Mouse (Mus musculus) thymus, adult 18-20 months (tissue): Measurements from ENCODE around the gene Gm45233.
"Not testable (repeated sequence)": the region's sequence is repeated elsewhere in the genome, so short reads cannot be mapped to it uniquely, and the experiment has no call there.

Experiments used
- DNase-seq, 2 experiments: peaks; one replicate each; pipeline ENCODE4 v3.0.0; 2022; ENCODE audit warnings: mixed read lengths in 2 of 2

Gene Gm45233

DNA sequence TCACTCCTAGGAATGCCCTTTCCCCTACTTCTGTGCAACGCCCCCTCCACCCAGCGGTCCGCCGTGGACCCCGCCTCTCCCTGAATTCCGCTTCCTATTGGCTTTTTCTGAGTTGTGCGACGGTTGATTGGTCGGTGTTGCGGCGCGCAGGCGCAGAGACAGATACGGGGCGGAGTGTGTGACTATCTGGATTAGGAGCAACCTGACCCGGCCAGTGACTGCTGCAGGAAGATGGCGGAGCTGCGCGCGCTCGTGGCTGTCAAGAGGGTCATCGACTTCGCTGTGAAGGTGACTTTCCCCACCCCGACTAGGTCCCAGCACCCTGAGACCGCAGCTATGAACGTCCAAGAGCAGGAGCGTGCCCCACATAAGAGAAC is at the start of gene Gm45233, which contains the start of gene Etfb:
Gene Gm45233, plus strand, starts transcription at position 212 of the 377 bp plus-strand sequence.
Gene Etfb, plus strand, starts transcription at position 167 of the 377 bp plus-strand sequence.
- peak; percentile 88 to 92 for DNase-seq

- no peak for DNase-seq
These were observed 44.4 kb upstream of the Gm45233 start for GRCm38 (mm10) chr7:43399501-43399900.

DNA sequence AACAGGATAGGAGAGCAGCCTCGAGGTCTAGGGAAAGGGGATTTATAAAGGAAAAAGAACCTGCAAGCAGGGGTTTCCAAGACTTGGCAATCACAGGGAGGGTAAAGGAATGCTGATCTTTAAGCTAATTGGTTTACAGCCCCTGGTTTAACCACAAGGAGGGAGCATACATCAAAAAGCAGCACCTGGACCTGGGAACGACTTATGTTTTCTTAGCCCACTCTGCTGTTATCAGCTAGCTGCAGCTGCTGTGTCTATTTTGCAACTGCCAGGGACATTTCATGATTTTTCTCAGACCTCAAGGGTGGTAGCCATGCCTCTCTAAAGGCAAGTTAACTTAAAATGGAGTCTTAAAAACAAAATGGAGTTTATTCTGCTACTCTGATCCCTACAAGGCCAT is 41.2 kb upstream of the Gm45233 start:
- no peak for DNase-seq

GRCm38 (mm10) chr7:43407573-43407972 is 36.4 kb upstream of the Gm45233 start:
- DNase-seq: no peak

- DNase-seq: no peak
These were observed 35.8 kb upstream of the Gm45233 start, which contains the start of gene Siglecg for GRCm38 (mm10) chr7:43408131-43408553. Gene Siglecg, plus strand, starts transcription at chr7:43408204.

DNA sequence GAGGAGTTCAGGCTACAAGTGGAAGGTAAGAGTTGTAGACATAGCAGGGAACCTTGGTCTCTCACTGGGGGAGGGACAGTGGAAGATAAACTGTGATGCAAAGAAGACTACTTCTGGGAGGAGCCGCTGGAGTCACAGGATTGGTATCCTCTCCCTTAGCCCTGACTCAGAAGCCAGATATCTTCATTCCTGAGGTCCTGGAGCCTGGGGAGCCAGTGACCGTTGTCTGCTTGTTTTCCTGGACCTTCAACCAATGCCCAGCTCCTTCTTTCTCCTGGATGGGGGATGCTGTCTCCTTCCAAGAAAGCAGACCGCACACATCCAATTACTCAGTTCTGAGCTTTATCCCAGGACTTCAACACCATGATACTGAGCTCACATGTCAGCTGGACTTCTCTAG is 34.8 kb upstream of the Gm45233 start:
- no peak for DNase-seq

- DNase-seq: not testable (repeated sequence)
These were observed 32.2 kb upstream of the Gm45233 start for GRCm38 (mm10) chr7:43411724-43412123.

- DNase-seq: no peak
These were observed 26.6 kb upstream of the Gm45233 start for GRCm38 (mm10) chr7:43417298-43417697.

GRCm38 (mm10) chr7:43422995-43423617 is 20.8 kb upstream of the Gm45233 start:
- peak; percentile 45 to 49 for DNase-seq

GRCm38 (mm10) chr7:43423991-43424625 is 19.8 kb upstream of the Gm45233 start:
- DNase-seq: no peak

- DNase-seq: no peak
These were observed 16.5 kb upstream of the Gm45233 start, which contains the start of gene Lim2 for GRCm38 (mm10) chr7:43427406-43427805. Gene Lim2, plus strand, starts transcription at chr7:43427670.

- no peak for DNase-seq
These were observed 14.4 kb upstream of the Gm45233 start for GRCm38 (mm10) chr7:43429500-43429899.

DNA sequence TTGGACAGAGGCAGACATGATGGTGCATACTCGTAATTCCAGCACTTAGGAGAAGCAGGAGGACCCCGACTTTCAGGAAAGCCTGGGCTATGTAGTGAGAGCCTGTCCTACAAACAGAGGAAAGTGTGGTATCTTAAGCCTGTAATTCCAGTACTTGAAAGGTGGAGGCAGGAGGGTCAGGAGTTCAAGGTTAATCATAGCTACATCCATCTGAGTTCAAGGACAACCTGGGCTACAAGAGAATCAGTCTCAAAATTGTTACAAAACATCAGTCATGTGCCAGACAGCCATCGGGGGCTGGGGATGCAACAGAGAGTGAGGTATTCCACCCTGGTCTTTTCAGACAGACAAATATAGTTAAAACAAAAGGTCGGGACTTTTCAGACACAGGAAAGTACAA is 11.0 kb upstream of the Gm45233 start:
- DNase-seq: no peak

- no peak for DNase-seq
These were observed 9.3 kb upstream of the Gm45233 start for GRCm38 (mm10) chr7:43434676-43435075.

DNA sequence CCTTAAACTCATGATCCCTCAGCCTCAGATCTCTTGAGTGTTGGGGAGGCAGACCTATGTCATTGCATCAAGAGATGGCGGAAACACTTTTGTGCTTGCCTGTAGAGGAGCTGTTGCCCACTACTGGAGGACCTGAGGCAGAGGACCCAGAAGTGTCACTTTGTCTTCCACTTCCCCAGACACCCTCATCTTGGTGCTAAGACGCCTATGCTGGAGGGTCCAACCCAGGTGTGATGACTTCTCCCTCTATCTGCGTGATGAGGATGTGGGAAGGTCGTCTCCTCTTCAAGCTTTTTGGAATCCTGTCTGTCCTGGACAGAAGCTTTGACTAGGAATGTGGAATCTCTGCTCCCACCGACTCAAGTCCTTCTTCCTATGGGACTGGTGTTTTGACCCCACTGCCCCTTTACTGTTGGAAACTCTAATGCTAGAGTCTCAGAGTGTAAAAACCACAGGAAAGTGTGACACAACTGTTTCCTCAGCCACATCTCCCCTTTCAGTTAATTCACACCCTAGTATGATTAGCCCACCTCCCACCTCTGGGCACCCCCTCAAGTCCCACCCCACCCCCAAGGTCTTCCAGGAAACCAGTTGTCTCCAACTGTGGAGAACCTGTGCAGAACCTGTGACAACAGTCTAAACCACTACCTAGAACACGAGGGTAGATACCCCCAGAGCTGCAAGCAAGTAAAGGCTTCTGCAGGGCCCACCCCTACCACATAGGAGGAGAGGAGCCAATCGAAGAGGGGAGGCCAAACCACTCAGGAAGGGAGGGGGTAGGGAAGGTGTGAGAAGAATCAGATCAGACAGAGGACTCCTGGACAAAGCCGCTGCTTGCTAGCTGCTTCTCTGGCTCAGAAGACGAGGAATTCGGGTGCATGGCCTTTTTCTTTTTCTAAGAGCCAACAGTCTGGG is 7.3 kb upstream of the Gm45233 start, which contains the start of gene Nkg7:
Gene Nkg7, plus strand, starts transcription at position 733 of the 915 bp plus-strand sequence.
- no peak for DNase-seq

- DNase-seq: no peak
These were observed 5.3 kb upstream of the Gm45233 start for GRCm38 (mm10) chr7:43438611-43439010.

GRCm38 (mm10) chr7:43440482-43440881 is 3.4 kb upstream of the Gm45233 start, which contains the start of gene Cldnd2:
Gene Cldnd2, plus strand, starts transcription at chr7:43440782.
- no peak for DNase-seq

- no peak for DNase-seq
These were observed 2.9 kb upstream of the Gm45233 start for GRCm38 (mm10) chr7:43441071-43441470.

- no peak for DNase-seq
These were observed 1.2 kb upstream of the Gm45233 start for GRCm38 (mm10) chr7:43442684-43443083.

DNA sequence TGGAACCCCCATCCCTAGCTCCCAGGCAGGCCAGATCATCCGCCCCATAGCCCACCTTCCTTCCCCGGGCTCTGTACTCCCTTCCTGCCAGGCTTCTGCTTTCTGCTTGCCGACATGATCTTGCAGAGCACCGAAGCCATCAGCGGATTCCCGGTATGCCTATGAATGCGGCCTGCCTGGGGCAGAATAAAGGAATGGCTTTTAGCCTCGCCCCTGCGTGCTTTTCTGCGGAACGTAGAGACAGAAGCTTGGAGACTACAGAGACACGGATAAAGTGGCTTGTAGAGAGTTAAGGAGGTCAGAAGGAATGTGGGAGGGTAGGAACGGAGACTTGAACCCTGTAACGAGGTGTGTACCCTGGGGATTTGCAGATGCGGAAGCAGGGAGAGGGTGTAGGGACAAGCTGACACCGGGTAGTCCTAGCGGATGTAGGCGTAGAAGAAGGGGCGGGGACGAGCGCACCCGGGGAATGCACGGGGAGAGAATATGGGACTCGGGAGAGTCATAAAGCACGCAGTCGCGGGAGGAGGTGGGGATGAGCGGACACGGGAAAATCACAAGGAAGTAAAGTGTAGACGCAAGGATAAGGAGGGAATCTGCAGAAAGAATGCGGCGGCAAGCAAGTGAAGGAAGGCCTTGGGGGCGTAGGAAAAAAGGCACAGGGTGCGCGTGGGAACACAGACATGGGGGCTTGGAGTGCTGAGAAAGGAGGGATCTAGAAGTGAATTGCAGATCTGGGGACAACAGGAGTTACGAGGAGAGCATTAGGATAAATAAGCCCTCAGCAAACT is 607 bp upstream of the Gm45233 start:
- peak; percentile 73 to 82 for DNase-seq

DNA sequence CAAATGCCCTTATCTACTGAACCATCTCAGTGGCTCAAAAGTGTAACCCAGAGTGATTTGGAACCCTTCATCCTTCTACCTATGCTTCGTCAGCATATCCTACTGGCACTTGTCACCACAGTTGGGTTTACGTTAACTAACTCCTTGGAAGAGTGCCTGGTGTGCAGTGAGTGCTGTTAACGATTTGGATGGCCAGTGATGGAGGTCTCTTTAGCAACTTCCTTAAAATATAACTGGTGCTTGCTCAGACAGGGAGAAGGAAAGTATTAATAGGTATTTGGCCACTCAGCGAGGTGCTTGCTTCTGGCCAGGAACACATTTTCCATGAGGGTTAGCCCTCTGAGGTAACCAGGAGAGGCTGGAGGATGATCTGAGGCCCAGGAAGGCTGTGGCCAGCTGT is 3.9 kb downstream of the Gm45233 start:
- no peak for DNase-seq

DNA sequence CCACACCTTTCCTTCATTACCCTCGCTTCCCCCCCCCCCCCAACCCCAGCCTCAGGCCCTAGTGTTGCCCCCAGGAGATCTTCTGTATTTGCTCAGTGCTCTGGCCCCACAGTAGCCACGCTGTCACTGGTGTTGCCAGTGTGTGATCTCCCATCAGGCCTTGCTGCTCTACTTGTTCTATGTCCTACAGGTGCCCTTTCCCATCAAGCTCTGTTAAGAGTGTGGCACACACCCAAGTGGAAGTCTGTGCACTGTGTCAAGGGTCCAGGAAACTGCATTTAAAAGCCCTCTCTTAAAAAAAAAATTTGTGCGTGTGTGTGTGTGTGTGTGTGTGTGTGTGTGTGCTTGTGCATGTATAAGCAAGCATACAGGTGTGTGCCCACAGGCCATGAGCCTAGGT is 4.3 kb downstream of the Gm45233 start:
- DNase-seq: no peak
